Mouse (Mus musculus): ENCODE data around the gene Stx8.
A peak's percentile ranks its signal among the peaks of the same experiment; 100 is the strongest.

The Stx8 gene

DNA sequence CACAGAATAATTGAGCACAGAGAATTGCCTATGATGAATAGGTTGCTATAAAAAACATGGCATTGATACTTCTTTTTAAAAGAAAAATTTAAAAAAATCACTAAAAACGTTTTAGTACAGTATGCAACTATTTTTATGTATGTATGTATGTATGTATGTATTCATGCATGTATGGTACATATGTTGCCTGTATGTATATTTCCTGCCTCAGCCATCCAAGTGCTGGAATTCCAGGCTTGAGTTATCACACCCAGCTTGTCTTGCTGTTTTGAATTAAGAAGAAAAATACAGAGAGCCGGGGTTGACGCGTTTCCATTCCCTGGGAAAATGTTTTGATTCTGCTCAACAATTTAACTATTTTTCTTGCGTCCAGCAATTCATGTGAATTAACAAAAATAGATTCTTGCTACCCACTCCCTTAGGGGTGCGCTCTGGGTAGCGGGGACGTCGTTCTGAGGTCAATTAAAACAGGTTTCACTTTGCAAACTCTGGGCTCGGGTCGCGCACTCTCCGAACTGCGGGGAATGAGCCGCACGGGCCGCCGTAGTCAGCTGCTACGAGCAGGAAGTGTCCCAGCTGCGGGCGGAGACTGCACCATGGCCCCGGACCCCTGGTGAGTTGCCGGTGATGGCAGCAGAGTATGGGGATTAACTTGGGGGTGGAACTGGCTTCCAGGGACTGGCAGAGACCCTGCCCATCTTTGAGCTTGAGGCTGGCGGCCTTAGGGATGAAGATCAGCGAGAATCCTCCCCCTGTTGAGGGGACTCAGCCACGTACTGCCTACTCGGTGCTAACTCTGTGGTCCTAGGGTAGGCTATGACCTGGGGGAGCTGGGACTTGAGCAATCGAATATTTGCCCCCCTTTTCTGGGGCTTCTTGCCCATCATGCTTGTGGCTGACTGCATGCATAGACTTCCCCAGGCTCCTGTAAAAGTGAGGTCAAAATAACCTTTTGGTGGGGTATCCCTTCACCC lies at the start of gene Stx8:
Gene Stx8 (plus strand): TSS at position 289 of the 974 bp plus-strand sequence.
- peak; percentile 92 for DNase-seq (ENCODE audit: low read depth, low spot score)

DNA sequence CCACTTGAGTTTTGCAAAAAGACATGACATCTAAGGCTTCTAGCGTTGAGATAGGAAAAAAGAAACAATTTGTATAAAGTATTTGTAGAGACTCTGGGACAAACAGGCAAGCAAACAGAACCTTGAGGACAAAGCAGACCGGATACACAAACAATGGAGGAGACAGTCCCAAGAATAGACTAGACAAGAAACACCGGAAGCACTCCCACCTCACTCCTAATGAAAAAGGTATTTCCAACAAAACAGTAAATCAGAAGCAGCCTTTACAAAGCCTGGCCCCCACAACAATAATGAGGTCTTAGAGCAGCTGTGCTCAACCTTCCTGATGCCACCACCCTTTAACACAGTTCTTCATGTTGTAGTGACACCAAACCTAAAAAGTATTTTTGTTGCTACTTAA lies 48.9 kb upstream of the Stx8 start:
- no peak for DNase-seq (ENCODE audit: low read depth, low spot score)

GRCm38 (mm10) chr11:67919593-67919992 lies 46.4 kb upstream of the Stx8 start:
- DNase-seq (ENCODE audit: low read depth, low spot score) = no peak

DNA sequence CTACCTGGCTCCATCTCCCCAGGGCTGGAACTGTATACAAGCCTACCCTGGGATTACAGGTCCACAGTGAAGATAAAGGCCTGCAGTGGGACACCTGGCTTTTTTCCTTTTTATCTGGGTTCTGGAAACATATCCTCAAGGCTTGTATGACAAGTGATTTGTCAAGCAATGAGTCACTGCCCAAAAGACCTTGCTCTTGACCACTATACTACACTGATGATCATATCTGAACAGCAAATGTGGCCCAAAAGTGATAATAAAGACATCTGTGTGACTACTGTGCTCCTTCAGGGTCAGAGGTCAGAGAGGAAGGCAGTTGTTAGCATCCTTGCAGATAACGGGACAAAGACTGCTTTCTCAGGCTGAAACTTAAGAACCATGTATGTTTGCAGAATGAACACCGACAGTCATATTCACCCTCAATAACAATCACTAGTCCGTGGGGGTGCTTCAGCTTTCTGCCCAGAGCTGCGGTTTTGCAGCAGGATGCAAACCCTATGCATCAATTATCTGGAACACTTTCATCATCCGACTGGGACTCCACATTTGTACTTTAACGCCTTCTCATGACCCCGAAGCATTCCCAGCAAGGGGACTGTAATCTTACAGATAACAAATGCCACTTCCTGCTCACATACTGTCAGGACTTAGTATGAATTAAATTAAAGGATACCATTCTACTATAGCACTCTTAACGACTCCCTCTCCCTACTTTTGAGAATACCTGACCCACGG lies 45.6 kb upstream of the Stx8 start:
- DNase-seq (ENCODE audit: low read depth, low spot score) = no peak

GRCm38 (mm10) chr11:67921091-67921826 lies 44.7 kb upstream of the Stx8 start:
- DNase-seq (ENCODE audit: low read depth, low spot score) = peak; percentile 87

DNA sequence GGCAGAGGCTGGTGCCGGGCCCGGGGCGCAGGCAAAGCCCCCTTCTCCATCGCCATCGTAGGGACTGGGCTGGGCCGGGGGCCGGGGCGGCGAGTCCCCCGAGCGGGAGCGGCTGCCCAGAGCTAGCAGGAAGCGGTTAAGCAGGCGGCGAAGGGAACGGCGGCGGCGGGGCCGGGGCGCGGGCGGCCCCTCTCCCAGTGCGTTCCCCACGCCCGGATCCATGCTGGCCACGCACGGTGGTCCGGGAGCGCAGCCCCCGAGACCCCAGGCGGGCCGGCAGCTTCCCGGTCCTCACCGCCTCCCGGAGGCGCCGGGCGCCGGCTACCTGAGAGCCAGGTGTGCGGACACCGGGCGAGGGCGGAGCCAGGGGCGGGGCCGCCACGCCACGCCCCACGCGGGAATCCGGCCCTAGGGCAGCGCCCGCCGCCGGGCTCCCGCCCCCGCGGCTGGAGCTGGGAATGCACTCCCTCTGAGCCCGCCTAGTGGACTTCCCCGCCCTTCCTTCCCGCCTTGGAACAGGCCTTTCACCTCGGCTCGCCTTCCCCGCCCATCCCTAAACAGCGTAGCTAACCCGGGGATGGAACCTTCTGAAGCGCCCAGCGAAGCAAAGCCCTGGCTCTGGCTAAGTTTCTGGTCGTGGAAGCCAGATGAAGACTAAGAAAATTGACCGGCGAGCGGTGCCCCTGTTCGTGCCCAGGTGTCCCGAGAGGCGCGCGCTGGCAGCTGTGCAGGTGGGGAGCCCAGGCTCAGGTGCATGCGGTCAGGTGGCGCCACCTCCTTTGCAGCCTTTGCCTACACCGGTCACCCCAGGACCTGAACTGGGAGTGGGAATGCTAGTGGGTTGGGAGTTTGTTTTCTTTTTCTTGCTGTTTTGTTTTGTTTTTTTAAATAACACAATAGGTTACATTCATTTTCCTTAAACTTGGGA lies 43.9 kb upstream of the Stx8 start, which contains the start of gene Usp43:
Gene Usp43 (minus strand): TSS at position 327 of the 928 bp plus-strand sequence.
- peak; percentile 92 for DNase-seq (ENCODE audit: low read depth, low spot score)

GRCm38 (mm10) chr11:67922755-67923125 lies 43.3 kb upstream of the Stx8 start:
- peak; percentile 86 for DNase-seq (ENCODE audit: low read depth, low spot score)

DNA sequence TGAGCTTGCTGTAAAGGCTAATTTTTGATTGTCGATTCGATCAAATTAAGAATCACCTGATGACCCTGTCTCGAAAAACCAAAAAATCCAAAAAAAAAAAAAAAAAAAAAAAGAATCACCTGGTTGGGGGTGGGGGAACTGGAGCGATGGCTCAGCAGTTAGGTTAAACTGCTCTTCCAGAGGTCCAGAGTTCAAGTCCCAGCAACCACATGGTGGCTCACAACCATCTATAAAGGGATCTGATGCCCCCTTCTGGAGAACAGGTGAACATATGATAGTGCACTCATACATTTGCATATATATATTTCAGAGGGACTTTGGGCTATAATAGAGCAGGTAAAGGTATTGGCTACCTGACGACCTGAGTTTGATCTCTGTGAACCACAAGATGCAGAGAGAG lies 42.3 kb upstream of the Stx8 start:
- DNase-seq (ENCODE audit: low read depth, low spot score) = peak; percentile 43

- no peak for DNase-seq (ENCODE audit: low read depth, low spot score)
These were observed 41.0 kb upstream of the Stx8 start for GRCm38 (mm10) chr11:67925000-67925399.

DNA sequence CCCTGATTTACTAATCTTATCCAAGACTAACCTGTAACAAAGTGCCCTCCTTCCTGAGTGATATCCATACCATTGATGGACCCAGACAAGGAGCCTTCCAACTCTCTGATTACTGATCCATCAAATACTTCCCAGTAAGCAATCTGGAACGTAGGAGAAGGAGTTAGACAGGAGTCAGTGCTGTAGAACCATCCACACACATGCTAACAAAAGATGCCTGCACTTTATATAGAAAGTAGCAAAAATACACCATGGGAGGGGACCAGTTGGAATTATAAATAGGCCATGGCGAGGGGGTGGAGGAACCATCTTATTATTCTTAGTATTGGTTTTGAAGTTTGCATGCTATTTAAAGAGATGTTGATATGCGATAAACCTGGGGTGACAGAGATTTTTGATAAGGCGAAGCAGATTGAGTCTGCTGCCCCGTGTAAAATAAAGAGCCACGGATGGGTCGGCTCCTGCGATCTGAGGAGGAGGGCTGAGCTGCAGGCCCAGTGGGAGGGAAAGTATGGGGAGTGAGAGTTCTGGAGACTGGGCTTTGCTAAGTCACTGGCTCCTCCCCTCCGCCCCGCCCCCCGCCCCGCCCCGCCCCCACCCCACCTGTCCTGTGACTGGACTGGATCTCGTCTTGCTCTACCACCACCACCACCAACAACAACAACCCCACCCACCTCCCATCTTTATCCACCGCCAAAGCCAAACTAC lies 39.5 kb upstream of the Stx8 start:
- DNase-seq (ENCODE audit: low read depth, low spot score) = peak; percentile 61

DNA sequence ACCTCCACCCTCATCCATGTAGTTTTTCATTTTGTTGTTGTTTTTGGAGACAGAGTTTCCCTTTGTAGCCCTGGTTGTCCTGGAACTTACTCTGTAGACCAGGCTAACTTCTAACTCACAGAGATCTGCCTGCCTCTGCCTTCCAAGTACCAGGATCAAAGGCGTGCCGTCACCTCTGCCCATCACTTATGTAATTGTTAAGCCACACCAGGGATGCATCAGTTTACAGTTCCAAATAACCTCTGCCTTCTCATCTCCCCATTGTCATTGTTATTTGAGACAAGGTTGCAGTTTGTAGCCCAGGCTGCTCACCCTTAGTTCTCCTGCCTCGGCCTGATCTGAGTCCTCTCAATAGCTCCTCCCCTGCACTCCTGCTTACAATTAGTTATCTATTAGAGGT lies 33.8 kb upstream of the Stx8 start:
- DNase-seq (ENCODE audit: low read depth, low spot score) = peak; percentile 61

DNA sequence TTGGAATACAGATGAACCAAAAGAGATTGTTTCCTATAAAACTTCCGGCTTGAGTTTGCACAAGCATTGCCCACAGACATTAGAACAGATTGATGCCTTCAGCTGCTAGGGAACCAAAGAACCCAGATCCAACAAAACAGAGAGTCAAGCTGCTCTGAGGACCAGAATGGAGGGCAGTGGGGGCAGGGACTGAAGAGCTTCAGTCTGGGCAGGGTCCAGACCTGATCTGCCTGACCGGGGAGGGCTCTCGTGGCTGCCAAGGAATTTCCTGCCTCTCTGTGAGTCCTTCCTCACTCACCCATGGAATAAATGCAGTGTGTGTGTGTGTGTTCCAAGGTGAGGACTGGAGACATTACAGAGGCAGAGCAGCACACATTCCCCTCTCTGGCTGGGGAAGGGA lies 17.8 kb upstream of the Stx8 start:
- DNase-seq (ENCODE audit: low read depth, low spot score) = no peak

GRCm38 (mm10) chr11:67949475-67949874 lies 16.5 kb upstream of the Stx8 start:
- no peak for DNase-seq (ENCODE audit: low read depth, low spot score)

DNA sequence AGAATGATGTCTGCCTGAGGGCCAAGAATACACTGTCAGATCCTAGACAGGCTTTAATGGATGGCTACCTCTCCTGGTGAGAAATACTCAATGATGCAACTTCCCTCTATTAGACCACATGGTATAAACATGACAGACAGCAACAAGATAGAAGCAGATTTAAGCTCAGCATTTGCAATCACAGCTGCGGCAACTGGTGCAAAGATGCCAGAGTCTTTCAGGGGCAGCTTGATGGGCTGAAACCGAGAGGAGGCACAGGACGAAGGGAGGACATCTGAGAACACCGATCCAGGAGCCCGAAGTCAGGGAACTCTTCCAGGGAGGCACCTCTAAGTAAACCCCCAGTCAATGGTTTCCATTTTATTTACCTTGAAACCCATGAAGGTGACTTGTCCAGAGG lies 12.4 kb upstream of the Stx8 start:
- no peak for DNase-seq (ENCODE audit: low read depth, low spot score)

DNA sequence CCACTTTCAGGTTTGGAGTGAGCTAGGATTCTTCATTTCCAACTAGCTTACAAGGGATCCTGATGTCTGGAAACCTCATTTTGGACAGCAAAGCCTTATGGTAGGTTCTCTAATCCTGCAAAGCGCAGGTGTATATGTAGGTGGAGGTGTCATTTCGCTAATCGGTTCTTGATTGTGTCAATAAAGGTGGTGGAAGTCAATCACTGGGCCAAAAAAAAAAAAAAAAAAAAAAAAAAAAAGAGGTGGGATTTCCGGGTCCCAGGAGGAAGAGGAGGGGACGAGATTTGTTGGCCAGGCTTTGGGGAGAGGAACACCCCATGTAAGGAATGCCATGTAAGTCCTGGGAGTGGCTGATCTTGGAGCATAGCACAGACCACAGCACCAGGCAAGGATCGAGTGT lies 11.6 kb upstream of the Stx8 start:
- no peak for DNase-seq (ENCODE audit: low read depth, low spot score)

GRCm38 (mm10) chr11:67964110-67964509 lies 1.9 kb upstream of the Stx8 start:
- DNase-seq (ENCODE audit: low read depth, low spot score) = peak; percentile 87

DNA sequence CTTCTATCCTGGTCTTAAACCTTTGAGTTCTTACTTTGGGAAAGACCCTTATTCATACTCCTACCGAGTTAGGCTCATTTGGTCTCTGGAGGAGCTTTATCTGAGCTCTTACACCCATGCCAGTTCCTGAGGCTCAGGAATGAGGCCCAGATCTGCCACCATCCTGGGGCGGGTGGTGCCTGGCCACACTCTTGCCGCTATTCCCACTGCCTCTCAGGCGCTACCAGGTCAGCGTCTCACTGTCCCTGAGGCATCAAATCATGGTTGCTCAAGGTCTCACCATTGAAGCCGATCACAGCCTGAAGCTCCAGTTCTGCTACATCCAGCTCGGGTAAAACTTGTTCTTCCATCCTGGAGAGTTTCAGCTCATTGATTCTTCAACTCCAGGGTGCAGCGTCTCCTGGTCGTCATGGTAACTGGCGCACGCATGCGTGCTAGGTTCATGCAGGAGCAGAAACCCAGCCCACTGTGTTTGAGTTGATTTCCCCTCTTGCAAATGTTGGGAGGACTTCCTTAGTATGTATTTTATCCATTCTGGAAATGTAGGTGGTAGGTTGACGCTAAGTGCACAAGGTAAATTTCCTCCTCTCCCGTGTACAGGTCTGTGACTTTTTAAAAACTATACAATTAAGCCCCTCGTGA lies 630 bp upstream of the Stx8 start, which contains the start of gene Cfap52:
Gene Cfap52 (minus strand): TSS at position 410 of the 642 bp plus-strand sequence.
- peak; percentile 94 for DNase-seq (ENCODE audit: low read depth, low spot score)

GRCm38 (mm10) chr11:67967831-67968230 lies 1.8 kb downstream of the Stx8 start:
- DNase-seq (ENCODE audit: low read depth, low spot score) = no peak

GRCm38 (mm10) chr11:67972606-67973005 lies 6.6 kb downstream of the Stx8 start:
- no peak for DNase-seq (ENCODE audit: low read depth, low spot score)

DNA sequence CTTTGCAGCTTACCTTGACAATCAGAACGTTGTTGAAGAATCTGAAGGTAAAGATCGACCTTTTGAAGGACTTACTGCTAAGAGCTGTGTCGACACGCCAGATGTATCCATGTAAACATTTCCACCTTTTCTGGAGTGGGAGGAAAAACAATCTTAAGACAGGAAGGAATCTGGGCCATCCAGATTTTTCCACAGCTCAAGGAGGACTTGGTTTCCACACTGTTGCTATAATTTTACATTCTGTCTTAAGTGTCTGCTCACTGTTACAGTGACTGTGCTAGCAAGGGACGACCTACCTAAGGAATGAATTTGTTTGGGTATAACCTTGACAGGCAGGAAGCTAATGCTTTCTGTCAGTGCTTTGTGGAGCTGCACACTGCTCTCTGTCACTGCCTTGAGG lies 7.2 kb downstream of the Stx8 start:
- DNase-seq (ENCODE audit: low read depth, low spot score) = no peak
